Mouse (Mus musculus) ovary, adult 10 weeks (tissue): ENCODE data around the gene Carf. TPM values are rescaled to one million over a fixed set of nuclear protein-coding genes. Genes with fewer than 3 reads are reported as not detected.

Experiments used
- polyA plus RNA-seq: library from polyadenylated mRNA; stranded (reverse); fragments of 350-450 nt; fragmentation: Illumina TruSeq; extraction: RNeasy Lipid Tissue Mini Kit (QIAGEN cat#74804); gene quantifications from one replicate; pipeline ENCODE4 v1.2.3, GENCODE M21; 2014

The Carf gene
- 16.5 TPM for polyA plus RNA-seq

DNA sequence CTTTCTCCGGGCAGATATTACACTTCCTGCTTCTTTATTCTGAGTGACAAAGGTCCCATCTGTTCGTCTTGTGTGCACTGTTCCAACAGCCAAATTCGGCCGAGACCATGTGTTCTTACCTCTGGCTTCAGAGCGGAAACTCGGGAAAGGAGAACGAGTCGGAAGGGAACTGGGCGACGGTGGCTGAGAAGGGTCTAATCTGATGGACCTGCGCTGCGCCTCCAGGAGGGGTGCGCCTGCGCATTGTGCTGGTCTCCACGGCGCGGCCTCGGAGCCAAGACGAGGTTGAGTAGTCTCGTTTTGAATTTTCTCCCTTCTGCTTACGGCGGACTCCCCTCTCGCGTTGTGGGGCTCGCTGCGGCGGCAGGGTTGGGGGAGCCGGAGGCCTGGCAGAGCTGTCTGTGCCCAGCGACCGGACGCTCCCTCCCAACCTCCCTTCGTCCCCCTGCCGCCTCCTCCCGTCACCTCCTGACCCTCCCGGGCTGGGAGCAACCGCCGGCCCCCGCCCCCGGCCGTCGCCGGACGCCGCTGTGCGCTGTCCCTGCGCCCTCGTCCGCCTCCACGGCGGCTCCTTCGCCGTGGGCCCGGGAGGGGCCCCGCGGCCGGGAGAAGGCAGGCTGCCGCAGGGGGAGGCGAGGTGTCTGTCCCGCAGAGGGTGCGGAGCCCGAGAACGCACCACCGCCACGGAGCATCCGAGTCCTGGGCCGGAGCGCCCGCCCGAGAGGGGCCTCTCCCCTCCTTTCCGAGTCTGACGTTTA, at the start of gene Carf, which contains the start of gene Wdr12:
Gene Carf (plus strand): TSS at position 224 of the 758 bp plus-strand sequence.
Gene Wdr12 (minus strand): TSS at position 622 of the 758 bp plus-strand sequence.

DNA sequence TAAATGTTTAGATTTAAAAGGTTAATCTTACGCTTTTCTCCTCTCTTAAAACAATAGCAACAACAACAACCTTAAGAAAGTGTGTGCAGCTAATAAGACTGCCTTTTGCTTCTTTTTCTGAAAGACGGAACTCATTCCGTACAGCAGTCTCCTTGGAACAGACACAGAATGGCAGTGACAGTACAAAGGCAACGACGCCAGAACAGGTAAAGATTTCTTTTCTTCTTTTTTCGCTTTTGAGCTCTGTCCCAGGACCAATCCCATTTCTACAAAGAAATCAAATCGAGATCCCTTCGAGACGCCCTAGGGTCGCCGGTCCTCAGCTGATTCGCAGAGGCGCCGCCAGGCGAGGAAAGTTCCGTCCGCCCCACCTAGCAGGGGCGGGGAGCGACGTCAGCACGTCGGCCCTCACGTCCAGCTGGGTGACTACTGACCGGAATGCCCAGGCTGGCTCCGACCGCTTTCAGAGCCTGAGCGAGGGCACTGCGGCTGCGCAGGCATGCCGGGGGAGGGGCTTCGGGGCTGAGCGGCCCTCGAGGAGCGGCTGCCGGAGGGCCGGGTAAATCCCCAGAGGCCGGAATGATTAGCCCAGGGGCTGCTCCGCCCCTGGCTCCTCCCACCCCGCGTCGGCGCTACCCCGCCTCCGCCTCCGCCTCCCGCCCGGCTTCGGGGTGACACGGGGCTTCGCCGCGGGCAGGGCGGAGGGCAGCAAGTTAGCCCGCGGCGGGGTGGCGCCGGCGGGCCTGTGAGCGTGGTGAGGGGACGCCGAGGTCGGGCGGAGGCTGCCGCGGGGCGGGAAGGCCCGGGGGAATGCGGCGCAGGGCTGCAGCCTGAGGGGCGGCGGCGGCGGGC, 82.1 kb downstream of the Carf start, which contains the start of gene Nbeal1:
Gene Nbeal1 (plus strand): TSS at position 668 of the 852 bp plus-strand sequence.

Other genes starting within 250 kb of the Carf start
- 63.4 TPM for gene Fam117b, start 185.2 kb upstream of the Carf start, polyA plus RNA-seq
- gene Ica1l, start 55.1 kb upstream of the Carf start, polyA plus RNA-seq: 3.7 TPM
- gene Wdr12, start 398 bp downstream of the Carf start, polyA plus RNA-seq: 29.4 TPM
- gene Nbeal1, start 82.4 kb downstream of the Carf start, polyA plus RNA-seq: 35.0 TPM
- 59.2 TPM for gene Cyp20a1, start 245.1 kb downstream of the Carf start, polyA plus RNA-seq